Mouse (Mus musculus): Measurements from ENCODE around the gene Rimbp2.

- TF ChIP-seq POLR2A (IDR thresholded peaks at IDR 0.05; ENCODE audit: borderline replicate concordance, extremely low read depth, low read depth, low read length) (no peak), CTCF (IDR thresholded peaks at IDR 0.05; ENCODE audit: insufficient read depth, low read length) (no peak)
These were observed 17.6 kb upstream of the Rimbp2 start for GRCm38 (mm10) chr5:128970878-128971277.

Data from lung, adult 2 months (tissue).